Mouse (Mus musculus): Measurements from ENCODE around the gene Kcnk7. TPM values are rescaled to one million over a fixed set of nuclear protein-coding genes. Genes with fewer than 3 reads are reported as not detected.

Gene Kcnk7
- total and polyA plus RNA-seq, 2 experiments from 2014 or later = 0.30 TPM; not detected in 1

GRCm38 (mm10) chr19:5750951-5751350 lies 46.8 kb downstream of the Kcnk7 start:
- Histone ChIP-seq H3K4me1 (ENCODE audit: control insufficient read depth, insufficient read depth) (no peaks in the 10 kb centered on the region; the same call in 1 of the 2 replicates), H3K4me3 (ENCODE audit: low read depth, low read length) (no peak overlapping the region), H3K27ac (ENCODE audit: low read depth) (no peak overlapping the region), H3K4me2 (ENCODE audit: low read depth, low read length) (no peak overlapping the region), H3K27me3 (ENCODE audit: control insufficient read depth, insufficient read depth, low read length) (peaks cover 17% of the 10 kb centered on the region; the same call in 1 of the 2 replicates), H3K9ac (replicated peaks; ENCODE audit: low read depth, low read length) (no peak overlapping the region), H3K36me3 (replicated peaks; ENCODE audit: control insufficient read depth, insufficient read depth, low read length) (0 out of 2 replicates have a peak, but pooled peaks cover 6% of the 10 kb centered on the region), H3K9me3 (replicated peaks; ENCODE audit: control insufficient read depth, low read length) (no peaks in the 10 kb centered on the region)
- no peak for TF ChIP-seq CTCF (IDR thresholded peaks at IDR 0.05; ENCODE audit: low read depth)
- 32% methylated on average over 22 of the region's 22 CpGs for WGBS
- ATAC-seq (ENCODE audit: insufficient read depth, low read depth) (no peak), DNase-seq (ENCODE audit: low spot score) (no peak)

GRCm38 (mm10) chr19:5751742-5752141 lies 47.6 kb downstream of the Kcnk7 start:
- no peak overlapping the region for H3K4me3 ChIP-seq (ENCODE audit: low read depth, low read length)
- no peak overlapping the region for H3K27ac ChIP-seq (ENCODE audit: low read depth)
- H3K36me3 ChIP-seq (replicated peaks; ENCODE audit: control insufficient read depth, insufficient read depth, low read length) = 0 out of 2 replicates have a peak, but pooled peaks cover 6% of the 10 kb centered on the region
- H3K4me2 ChIP-seq (ENCODE audit: low read depth, low read length) = no peak overlapping the region
- DNase-seq (ENCODE audit: low spot score) (no peak), ATAC-seq (ENCODE audit: insufficient read depth, low read depth) (0 out of 2 replicates have a peak, but pooled peaks have one; percentile 25)
- WGBS = 25% methylated on average over 20 of the region's 20 CpGs
- TF ChIP-seq EP300 (IDR thresholded peaks at IDR 0.05; ENCODE audit: low read depth) (no peak), CTCF (IDR thresholded peaks at IDR 0.05; ENCODE audit: low read depth) (no peak)
- no peaks in the 10 kb centered on the region for H3K9me3 ChIP-seq (replicated peaks; ENCODE audit: control insufficient read depth, low read length)
- H3K4me1 ChIP-seq (ENCODE audit: control insufficient read depth, insufficient read depth) = no peaks in the 10 kb centered on the region; the same call in 1 of the 2 replicates
- peaks cover 21% of the 10 kb centered on the region; the same call in 1 of the 2 replicates for H3K27me3 ChIP-seq (ENCODE audit: control insufficient read depth, insufficient read depth, low read length)
- no peak overlapping the region for H3K9ac ChIP-seq (replicated peaks; ENCODE audit: low read depth, low read length)

- peaks cover 16% of the 10 kb centered on the region; the same call in 1 of the 2 replicates for H3K27me3 ChIP-seq (ENCODE audit: control insufficient read depth, insufficient read depth, low read length)
- peaks cover 44% of the 10 kb centered on the region for H3K36me3 ChIP-seq (replicated peaks; ENCODE audit: control insufficient read depth, insufficient read depth, low read length)
- peak overlapping the region; percentile 48 for H3K4me2 ChIP-seq (ENCODE audit: low read depth, low read length)
Observed at GRCm38 (mm10) chr19:5756321-5756985, 52.3 kb downstream of the Kcnk7 start.

More at GRCm38 (mm10) chr19:5756321-5756985, 52.3 kb downstream of the Kcnk7 start:
- no peaks in the 10 kb centered on the region; the same call in 1 of the 2 replicates for H3K4me1 ChIP-seq (ENCODE audit: control insufficient read depth, insufficient read depth)
- no peak overlapping the region for H3K27ac ChIP-seq (ENCODE audit: low read depth)
- DNase-seq (ENCODE audit: low spot score) (no peak), ATAC-seq (ENCODE audit: insufficient read depth, low read depth) (peak; percentile 65)
- no peaks in the 10 kb centered on the region for H3K9me3 ChIP-seq (replicated peaks; ENCODE audit: control insufficient read depth, low read length)
- WGBS = 22% methylated on average over 28 of the region's 29 CpGs
- 0 out of 2 replicates have a peak overlapping the region, but pooled peaks have one; percentile 5 for H3K9ac ChIP-seq (replicated peaks; ENCODE audit: low read depth, low read length)
- peak overlapping the region; percentile 14; the same call in 1 of the 2 replicates for H3K4me3 ChIP-seq (ENCODE audit: low read depth, low read length)
- TF ChIP-seq EP300 (IDR thresholded peaks at IDR 0.05; ENCODE audit: low read depth) = no peak

Small RNAs within 50 kb of the gene (microRNA-seq; reads per million reads assigned to microRNA genes)
- gene Mir6987 = not detected

Other genes with a start within 250 kb of the Kcnk7 start
- gene Ccdc85b, start 246.5 kb upstream of the Kcnk7 start, total RNA-seq (2014; rRNA removed; ENCODE audit: low replicate concordance) = 9.2 and 11.3 TPM in 2 replicates
- gene Ccdc85b, start 246.5 kb upstream of the Kcnk7 start, polyA plus RNA-seq (2015; fragmentation: Nextera tagmentation; extraction: Ambion mirVana) = 10.2 and 10.6 TPM in 2 replicates
- 81.6 and 86.4 TPM in 2 replicates for gene Fibp, start 243.8 kb upstream of the Kcnk7 start, total RNA-seq (2014; rRNA removed; ENCODE audit: low replicate concordance)
- gene Fibp, start 243.8 kb upstream of the Kcnk7 start, polyA plus RNA-seq (2015; fragmentation: Nextera tagmentation; extraction: Ambion mirVana) = 142 and 146 TPM in 2 replicates
- not detected in 2 replicates for gene Ctsw, start 235.9 kb upstream of the Kcnk7 start, total RNA-seq (2014; rRNA removed; ENCODE audit: low replicate concordance)
- 0.42 and 0.73 TPM in 2 replicates for gene Ctsw, start 235.9 kb upstream of the Kcnk7 start, polyA plus RNA-seq (2015; fragmentation: Nextera tagmentation; extraction: Ambion mirVana)
- 46.8 and 52.7 TPM in 2 replicates for gene Efemp2, start 230.4 kb upstream of the Kcnk7 start, total RNA-seq (2014; rRNA removed; ENCODE audit: low replicate concordance)
- 32.2 and 34.1 TPM in 2 replicates for gene Efemp2, start 230.4 kb upstream of the Kcnk7 start, polyA plus RNA-seq (2015; fragmentation: Nextera tagmentation; extraction: Ambion mirVana)
- gene Mus81, start 216.0 kb upstream of the Kcnk7 start, total RNA-seq (2014; rRNA removed; ENCODE audit: low replicate concordance) = 45.8 and 62.4 TPM in 2 replicates
- gene Mus81, start 216.0 kb upstream of the Kcnk7 start, polyA plus RNA-seq (2015; fragmentation: Nextera tagmentation; extraction: Ambion mirVana) = 35.8 and 36.8 TPM in 2 replicates
- 448 and 685 TPM in 2 replicates for gene Cfl1, start 213.9 kb upstream of the Kcnk7 start, total RNA-seq (2014; rRNA removed; ENCODE audit: low replicate concordance)
- gene Cfl1, start 213.9 kb upstream of the Kcnk7 start, polyA plus RNA-seq (2015; fragmentation: Nextera tagmentation; extraction: Ambion mirVana) = 948 and 963 TPM in 2 replicates
- gene 1700020D05Rik, start 200.6 kb upstream of the Kcnk7 start, total RNA-seq (2014; rRNA removed; ENCODE audit: low replicate concordance) = not detected in 2 replicates
- gene 1700020D05Rik, start 200.6 kb upstream of the Kcnk7 start, polyA plus RNA-seq (2015; fragmentation: Nextera tagmentation; extraction: Ambion mirVana) = not detected in 2 replicates
- gene Snx32, start 193.8 kb upstream of the Kcnk7 start, total RNA-seq (2014; rRNA removed; ENCODE audit: low replicate concordance) = 8.6 and 22.6 TPM in 2 replicates
- gene Snx32, start 193.8 kb upstream of the Kcnk7 start, polyA plus RNA-seq (2015; fragmentation: Nextera tagmentation; extraction: Ambion mirVana) = 9.1 and 9.3 TPM in 2 replicates
- not detected in 2 replicates for gene Ovol1, start 143.7 kb upstream of the Kcnk7 start, total RNA-seq (2014; rRNA removed; ENCODE audit: low replicate concordance)
- gene Ovol1, start 143.7 kb upstream of the Kcnk7 start, polyA plus RNA-seq (2015; fragmentation: Nextera tagmentation; extraction: Ambion mirVana) = 0.05 TPM in 1 of 2 replicates, not detected in the other
- gene Ap5b1, start 136.3 kb upstream of the Kcnk7 start, total RNA-seq (2014; rRNA removed; ENCODE audit: low replicate concordance) = 5.8 and 12.9 TPM in 2 replicates
- 1.7 and 2.0 TPM in 2 replicates for gene Ap5b1, start 136.3 kb upstream of the Kcnk7 start, polyA plus RNA-seq (2015; fragmentation: Nextera tagmentation; extraction: Ambion mirVana)
- gene Rnaseh2c, start 102.5 kb upstream of the Kcnk7 start, total RNA-seq (2014; rRNA removed; ENCODE audit: low replicate concordance) = 42.4 and 57.6 TPM in 2 replicates
- 50.7 and 51.8 TPM in 2 replicates for gene Rnaseh2c, start 102.5 kb upstream of the Kcnk7 start, polyA plus RNA-seq (2015; fragmentation: Nextera tagmentation; extraction: Ambion mirVana)
- gene Kat5, start 94.1 kb upstream of the Kcnk7 start, total RNA-seq (2014; rRNA removed; ENCODE audit: low replicate concordance) = 55.4 and 164 TPM in 2 replicates
- 27.0 and 29.7 TPM in 2 replicates for gene Kat5, start 94.1 kb upstream of the Kcnk7 start, polyA plus RNA-seq (2015; fragmentation: Nextera tagmentation; extraction: Ambion mirVana)
- gene Rela, start 66.9 kb upstream of the Kcnk7 start, total RNA-seq (2014; rRNA removed; ENCODE audit: low replicate concordance) = 26.3 and 49.5 TPM in 2 replicates
- 22.9 and 23.6 TPM in 2 replicates for gene Rela, start 66.9 kb upstream of the Kcnk7 start, polyA plus RNA-seq (2015; fragmentation: Nextera tagmentation; extraction: Ambion mirVana)
- 33.2 and 37.8 TPM in 2 replicates for gene Sipa1, start 40.7 kb upstream of the Kcnk7 start, total RNA-seq (2014; rRNA removed; ENCODE audit: low replicate concordance)
- gene Sipa1, start 40.7 kb upstream of the Kcnk7 start, polyA plus RNA-seq (2015; fragmentation: Nextera tagmentation; extraction: Ambion mirVana) = 12.3 and 14.0 TPM in 2 replicates
- gene Map3k11, start 15.6 kb upstream of the Kcnk7 start, total RNA-seq (2014; rRNA removed; ENCODE audit: low replicate concordance) = 43.5 and 51.5 TPM in 2 replicates
- 16.3 and 17.0 TPM in 2 replicates for gene Map3k11, start 15.6 kb upstream of the Kcnk7 start, polyA plus RNA-seq (2015; fragmentation: Nextera tagmentation; extraction: Ambion mirVana)
- gene Pcnx3, start 15.5 kb upstream of the Kcnk7 start, total RNA-seq (2014; rRNA removed; ENCODE audit: low replicate concordance) = 27.0 and 35.9 TPM in 2 replicates
- 6.1 and 6.7 TPM in 2 replicates for gene Pcnx3, start 15.5 kb upstream of the Kcnk7 start, polyA plus RNA-seq (2015; fragmentation: Nextera tagmentation; extraction: Ambion mirVana)
- 113 and 118 TPM in 2 replicates for gene Ehbp1l1, start 21.9 kb downstream of the Kcnk7 start, total RNA-seq (2014; rRNA removed; ENCODE audit: low replicate concordance)
- 86.5 and 111 TPM in 2 replicates for gene Ehbp1l1, start 21.9 kb downstream of the Kcnk7 start, polyA plus RNA-seq (2015; fragmentation: Nextera tagmentation; extraction: Ambion mirVana)
- 118 and 140 TPM in 2 replicates for gene Fam89b, start 25.3 kb downstream of the Kcnk7 start, total RNA-seq (2014; rRNA removed; ENCODE audit: low replicate concordance)
- gene Fam89b, start 25.3 kb downstream of the Kcnk7 start, polyA plus RNA-seq (2015; fragmentation: Nextera tagmentation; extraction: Ambion mirVana) = 74.8 and 76.6 TPM in 2 replicates
- gene Ltbp3, start 36.5 kb downstream of the Kcnk7 start, total RNA-seq (2014; rRNA removed; ENCODE audit: low replicate concordance) = 60.0 and 73.4 TPM in 2 replicates
- gene Ltbp3, start 36.5 kb downstream of the Kcnk7 start, polyA plus RNA-seq (2015; fragmentation: Nextera tagmentation; extraction: Ambion mirVana) = 15.4 and 16.3 TPM in 2 replicates
- 78.0 and 82.4 TPM in 2 replicates for gene Scyl1, start 67.1 kb downstream of the Kcnk7 start, total RNA-seq (2014; rRNA removed; ENCODE audit: low replicate concordance)
- 46.1 and 47.1 TPM in 2 replicates for gene Scyl1, start 67.1 kb downstream of the Kcnk7 start, polyA plus RNA-seq (2015; fragmentation: Nextera tagmentation; extraction: Ambion mirVana)
- gene Frmd8, start 170.9 kb downstream of the Kcnk7 start, total RNA-seq (2014; rRNA removed; ENCODE audit: low replicate concordance) = 29.1 and 53.8 TPM in 2 replicates
- gene Frmd8, start 170.9 kb downstream of the Kcnk7 start, polyA plus RNA-seq (2015; fragmentation: Nextera tagmentation; extraction: Ambion mirVana) = 12.8 and 14.9 TPM in 2 replicates
- 3.1 and 4.8 TPM in 2 replicates for gene Slc25a45, start 173.4 kb downstream of the Kcnk7 start, total RNA-seq (2014; rRNA removed; ENCODE audit: low replicate concordance)
- gene Slc25a45, start 173.4 kb downstream of the Kcnk7 start, polyA plus RNA-seq (2015; fragmentation: Nextera tagmentation; extraction: Ambion mirVana) = 2.8 and 2.9 TPM in 2 replicates
- 0.81 and 3.3 TPM in 2 replicates for gene Tigd3, start 189.8 kb downstream of the Kcnk7 start, total RNA-seq (2014; rRNA removed; ENCODE audit: low replicate concordance)
- gene Tigd3, start 189.8 kb downstream of the Kcnk7 start, polyA plus RNA-seq (2015; fragmentation: Nextera tagmentation; extraction: Ambion mirVana) = 0.85 and 0.91 TPM in 2 replicates
- gene Dpf2, start 208.6 kb downstream of the Kcnk7 start, total RNA-seq (2014; rRNA removed; ENCODE audit: low replicate concordance) = 57.8 and 91.8 TPM in 2 replicates
- 60.5 and 61.4 TPM in 2 replicates for gene Dpf2, start 208.6 kb downstream of the Kcnk7 start, polyA plus RNA-seq (2015; fragmentation: Nextera tagmentation; extraction: Ambion mirVana)
- gene Cdc42ep2, start 220.4 kb downstream of the Kcnk7 start, total RNA-seq (2014; rRNA removed; ENCODE audit: low replicate concordance) = 15.7 and 17.4 TPM in 2 replicates
- 8.8 and 9.5 TPM in 2 replicates for gene Cdc42ep2, start 220.4 kb downstream of the Kcnk7 start, polyA plus RNA-seq (2015; fragmentation: Nextera tagmentation; extraction: Ambion mirVana)